Mouse (Mus musculus) bone marrow macrophage, adult 2 months (primary cell): Measurements from ENCODE around the gene Stk19.
A peak's percentile ranks its signal among the peaks of the same experiment; 100 is the strongest.
"Not testable (repeated sequence)": the region's sequence is repeated elsewhere in the genome, so short reads cannot be mapped to it uniquely, and the experiment has no call there.

Source experiments
- CTCF ChIP-seq: IDR thresholded peaks from 2 replicates; pipeline ENCODE4 v1.5.1; 2012; ENCODE audit warnings: low read depth, mild to moderate bottlenecking, low read length, moderate library complexity
- POLR2A ChIP-seq: IDR thresholded peaks from 2 replicates; pipeline ENCODE4 v1.6.1; 2012; ENCODE audit warnings: mild to moderate bottlenecking, low read depth, low read length, borderline replicate concordance

DNA sequence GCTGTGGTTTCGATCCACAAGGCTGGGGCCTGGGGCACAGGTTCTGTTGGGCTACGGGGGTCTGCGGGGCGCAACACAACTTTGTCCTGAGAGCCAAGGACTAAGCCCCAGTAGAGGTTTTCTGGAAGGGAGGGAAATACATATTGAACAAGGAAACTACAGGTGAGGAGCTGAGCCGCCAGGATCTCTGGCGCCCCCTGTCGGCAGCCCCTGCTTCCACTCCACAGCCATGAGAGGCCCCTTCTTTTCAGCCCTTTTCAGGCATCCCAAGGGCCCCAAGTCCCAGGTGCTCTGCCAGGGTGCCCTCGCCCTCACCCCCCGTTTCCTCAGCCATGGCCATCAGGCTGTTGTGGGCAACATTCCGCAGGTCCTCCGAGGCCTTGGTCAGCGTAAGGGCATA, 23.0 kb downstream of the Stk19 start:
- TF ChIP-seq CTCF = peak; percentile 87
- not testable (repeated sequence) for TF ChIP-seq POLR2A
